Mouse (Mus musculus): ENCODE measurements around the gene Dio2.

Dio2 gene

DNA sequence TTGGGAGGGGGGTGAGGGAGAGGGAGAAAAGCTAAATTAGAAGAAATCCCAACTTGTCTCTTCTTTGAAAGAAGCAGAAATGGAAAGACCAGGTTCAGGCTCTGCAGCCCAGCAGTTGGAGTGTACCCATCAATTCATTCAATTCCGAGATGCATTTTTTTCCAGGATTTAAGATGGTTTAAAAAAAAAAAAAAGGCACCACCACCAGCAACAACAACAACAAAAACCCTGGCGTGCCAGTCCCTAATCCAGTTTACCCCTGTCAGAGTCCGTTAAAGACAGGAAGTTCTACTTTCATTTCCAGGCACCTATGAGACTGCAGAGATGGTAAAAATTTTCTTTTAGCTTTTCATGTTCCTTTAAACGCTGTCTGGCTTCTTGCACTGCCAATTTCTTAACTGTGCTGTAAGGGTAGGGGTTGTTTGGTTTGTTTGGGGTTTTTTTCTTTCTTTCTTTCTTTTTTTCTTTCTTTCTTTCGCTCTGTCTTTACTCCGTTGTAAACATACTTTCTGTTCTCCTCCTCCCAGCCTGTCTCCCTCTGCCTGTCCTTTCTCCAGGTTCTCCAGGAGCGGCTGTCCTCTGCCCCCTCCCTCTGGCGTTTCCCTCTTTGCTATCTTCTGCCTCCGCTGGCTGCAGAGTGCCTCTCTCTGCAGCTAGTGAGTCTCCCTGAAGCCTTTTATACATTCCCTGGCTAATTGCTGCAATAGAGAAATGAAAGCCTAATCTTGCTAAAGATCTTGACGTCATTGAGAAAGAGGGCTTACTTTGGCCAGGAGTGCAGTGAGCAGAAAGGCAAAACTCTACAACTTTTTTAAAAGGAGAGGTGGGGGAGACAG, at the start of gene Dio2:
TSS of gene Dio2 (minus strand) at position 51 of the 836 bp plus-strand sequence.
- DNase-seq: peak; percentile 69

DNA sequence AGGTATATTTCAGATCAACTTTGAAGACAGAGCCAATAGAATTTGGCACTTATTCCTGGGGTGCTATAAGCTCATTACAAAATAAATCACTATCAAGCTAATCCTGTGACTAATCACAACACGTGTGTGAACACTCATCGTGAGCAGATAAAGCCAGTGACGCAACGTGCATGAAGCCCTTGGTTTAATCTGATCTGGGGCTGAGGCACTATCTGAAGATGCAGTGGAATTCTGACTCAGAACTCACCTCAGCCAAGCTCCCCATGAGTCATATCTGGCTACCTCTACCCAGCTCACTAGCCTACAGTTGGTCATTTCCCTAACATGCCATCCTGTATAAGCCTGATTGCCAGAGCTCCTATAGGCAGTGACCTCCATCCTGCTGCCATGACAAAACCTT, 43.2 kb upstream of the Dio2 start:
- DNase-seq: peak; percentile 7

DNA sequence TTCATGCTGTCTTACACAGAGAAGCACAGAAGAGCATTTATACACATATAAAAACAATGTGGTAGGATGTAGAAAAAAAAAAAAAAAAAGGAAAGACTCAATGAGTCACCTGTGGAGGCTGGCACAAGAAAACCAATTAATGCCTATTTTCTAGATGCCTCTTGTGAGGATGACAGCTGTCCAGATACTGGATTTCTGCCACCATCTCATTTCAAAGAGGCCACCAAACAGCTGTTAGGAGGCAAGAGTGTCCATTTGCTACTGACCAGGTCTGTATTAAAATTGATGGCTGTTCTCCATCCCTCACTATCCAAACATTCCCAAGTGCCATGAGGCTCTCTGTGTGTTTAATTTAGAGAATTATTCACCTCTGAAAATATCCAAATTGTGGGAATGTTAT, 6.5 kb upstream of the Dio2 start:
- no peak for DNase-seq

DNA sequence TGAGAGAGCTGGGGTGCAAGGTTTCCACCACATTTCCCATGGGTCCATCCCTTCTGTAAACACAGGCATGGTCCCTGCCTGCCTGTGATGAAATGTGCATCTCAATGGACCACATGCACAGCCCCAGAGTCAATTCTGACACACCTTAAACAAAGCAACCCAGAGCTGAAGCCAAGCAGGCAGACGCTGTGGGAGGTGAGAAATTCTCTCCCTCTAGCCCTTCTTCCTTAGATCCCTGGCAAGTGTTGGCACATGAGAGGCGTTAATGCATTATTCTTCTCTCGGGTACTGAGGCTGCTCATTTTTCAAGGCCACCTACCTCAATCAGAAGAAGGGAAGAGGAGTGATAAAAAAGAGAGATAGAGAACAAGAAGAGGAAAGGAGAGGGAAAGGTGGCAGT, 5.4 kb upstream of the Dio2 start:
- DNase-seq: no peak

DNA sequence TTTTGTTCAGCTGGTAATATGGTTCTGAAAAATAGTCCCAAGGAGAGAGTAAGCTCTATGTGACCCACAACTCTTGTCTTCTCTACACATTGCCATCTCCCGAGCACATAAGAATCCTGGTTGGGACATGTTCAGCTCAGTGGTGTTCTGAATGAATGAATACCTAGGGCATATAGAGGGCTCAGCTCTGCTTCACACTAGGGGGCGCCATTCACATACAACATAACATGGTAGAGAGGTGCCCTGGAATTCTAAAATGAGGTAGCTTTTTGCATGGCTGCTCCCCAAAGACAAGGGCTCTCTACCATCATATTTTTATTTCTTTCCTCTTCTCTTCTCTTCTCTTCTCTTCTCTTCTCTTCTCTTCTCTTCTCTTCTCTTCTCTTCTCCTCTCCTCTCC, 2.2 kb upstream of the Dio2 start:
- peak; percentile 89 for DNase-seq

DNA sequence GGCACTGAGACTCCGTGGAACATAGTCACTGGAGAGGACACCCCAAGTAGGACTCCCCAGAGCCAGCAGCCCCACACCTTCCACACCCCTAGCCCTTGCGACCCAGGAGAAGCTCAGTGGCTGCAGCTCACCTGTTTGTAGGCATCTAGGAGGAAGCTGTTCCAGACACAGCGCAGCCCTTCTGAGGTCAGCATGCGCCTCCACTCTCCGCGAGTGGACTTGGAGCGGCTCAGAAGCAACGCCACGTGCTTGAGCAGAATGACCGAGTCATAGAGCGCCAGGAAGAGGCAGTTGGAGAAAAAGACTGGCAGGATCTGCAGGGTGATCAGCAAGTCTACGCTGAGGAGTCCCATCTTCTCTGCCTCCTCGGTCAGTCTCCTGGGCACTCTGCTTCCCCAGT, 306 bp downstream of the Dio2 start:
- peak; percentile 65 for DNase-seq

DNA sequence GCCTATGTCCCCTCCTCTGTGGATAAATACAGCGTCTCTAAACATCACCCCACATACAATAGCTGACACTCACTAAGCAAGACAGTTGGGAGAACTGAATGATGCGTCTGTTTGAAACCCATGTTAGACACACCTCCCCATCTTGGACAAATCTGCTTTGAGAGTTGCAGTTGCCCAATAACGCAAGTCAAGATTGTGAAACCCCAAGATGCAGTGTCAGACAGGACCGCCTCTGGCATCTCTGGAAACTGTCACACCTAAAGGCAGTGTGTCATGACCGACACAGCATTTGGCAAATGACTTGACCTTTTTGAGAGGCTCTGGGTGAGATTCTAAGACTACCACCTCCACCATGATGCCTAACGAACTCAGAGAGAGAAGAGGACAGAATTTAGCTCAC, 2.8 kb downstream of the Dio2 start:
- no peak for DNase-seq

DNA sequence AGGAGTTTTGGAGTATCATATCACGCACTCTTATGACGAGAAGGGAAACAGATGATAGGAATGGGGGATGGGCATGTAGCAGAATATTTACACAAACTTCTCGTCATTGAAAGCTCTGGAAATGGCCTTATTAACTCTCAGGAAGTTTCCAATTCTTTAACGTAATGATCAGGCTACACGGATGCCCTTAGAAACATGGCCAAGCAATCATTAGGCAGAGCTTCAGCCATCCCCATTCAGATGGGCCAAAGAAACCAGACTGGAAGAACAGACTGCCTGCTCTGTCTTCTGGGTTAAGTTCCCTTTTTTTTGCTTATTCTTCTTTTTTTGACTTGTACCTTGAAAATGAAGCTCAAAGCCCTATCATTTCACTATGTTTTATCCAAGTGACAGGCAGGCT, 3.7 kb downstream of the Dio2 start:
- DNase-seq: no peak

DNA sequence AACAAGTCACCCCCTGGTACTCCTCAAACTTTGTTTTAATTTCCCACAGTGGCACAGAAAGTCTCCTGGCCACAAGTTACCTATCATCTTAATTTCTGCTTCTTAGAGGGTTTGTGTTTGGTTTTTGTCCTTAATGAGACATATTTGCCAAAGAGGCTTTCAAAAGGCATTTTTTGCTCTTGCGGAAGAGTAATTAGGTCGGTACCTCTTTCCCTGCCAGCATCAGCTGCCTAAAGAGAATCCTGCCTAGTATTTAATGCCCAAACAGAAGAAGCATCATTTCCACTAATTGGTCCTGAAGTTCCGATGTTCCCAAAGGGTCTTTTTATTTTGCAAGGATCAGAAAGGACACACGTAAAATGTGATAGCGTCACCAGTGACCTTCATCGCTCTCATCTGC, 4.5 kb downstream of the Dio2 start:
- no peak for DNase-seq

DNA sequence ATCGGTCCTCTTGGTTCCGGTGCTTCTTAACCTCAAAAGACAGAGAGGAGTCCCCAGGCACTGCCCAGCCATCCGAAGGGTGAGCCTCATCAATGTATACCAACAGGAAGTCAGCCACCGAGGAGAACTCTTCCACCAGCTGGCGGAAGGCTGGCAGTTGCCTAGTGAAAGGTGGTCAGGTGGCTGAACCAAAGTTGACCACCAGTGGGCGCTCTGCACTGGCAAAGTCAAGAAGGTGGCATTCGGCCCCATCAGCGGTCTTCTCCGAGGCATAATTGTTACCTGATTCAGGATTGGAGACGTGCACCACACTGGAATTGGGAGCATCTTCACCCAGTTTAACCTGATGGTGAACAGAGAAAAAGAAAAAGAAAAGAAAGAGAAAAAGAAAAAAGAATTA, 8.6 kb downstream of the Dio2 start:
- DNase-seq: peak; percentile 71

DNA sequence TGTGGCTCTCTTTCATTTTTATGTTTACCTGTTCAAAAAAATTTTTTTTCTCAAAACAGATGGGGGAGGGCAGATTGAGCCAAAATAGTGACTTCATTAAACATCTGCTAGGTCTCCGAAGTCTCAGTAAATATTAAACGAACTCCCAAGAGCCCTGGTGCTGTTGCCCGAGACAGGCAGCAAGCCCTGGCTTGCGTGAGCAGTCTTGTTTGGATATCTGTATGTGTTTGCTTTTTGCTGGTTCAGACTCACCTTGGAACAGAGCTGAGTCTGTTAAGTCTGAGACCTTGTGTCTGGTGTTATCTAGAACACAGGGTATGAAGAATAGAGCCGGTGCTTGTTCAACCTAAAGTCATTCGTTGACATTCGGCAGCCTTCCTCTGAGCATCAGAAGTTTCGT, 13.1 kb downstream of the Dio2 start:
- DNase-seq: no peak

DNA sequence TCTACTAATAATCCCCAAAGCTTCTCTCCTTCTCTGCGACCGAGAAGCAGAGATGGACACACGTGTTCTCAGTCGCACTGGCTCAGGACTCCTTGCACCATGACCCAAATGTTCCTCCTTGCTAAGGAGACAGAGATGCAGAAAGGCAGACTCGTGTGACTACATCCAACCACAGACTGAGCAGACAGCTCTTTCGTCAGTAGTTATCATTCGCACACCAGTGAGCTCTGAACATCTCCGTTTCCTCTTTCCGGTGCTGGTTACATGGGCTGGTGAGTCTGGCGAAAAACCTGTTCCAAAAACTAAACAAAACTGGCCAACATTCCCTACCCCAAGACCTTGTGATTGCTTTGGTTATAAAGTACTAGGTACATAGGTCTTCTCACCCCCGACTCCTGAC, 13.6 kb downstream of the Dio2 start:
- DNase-seq: no peak

DNA sequence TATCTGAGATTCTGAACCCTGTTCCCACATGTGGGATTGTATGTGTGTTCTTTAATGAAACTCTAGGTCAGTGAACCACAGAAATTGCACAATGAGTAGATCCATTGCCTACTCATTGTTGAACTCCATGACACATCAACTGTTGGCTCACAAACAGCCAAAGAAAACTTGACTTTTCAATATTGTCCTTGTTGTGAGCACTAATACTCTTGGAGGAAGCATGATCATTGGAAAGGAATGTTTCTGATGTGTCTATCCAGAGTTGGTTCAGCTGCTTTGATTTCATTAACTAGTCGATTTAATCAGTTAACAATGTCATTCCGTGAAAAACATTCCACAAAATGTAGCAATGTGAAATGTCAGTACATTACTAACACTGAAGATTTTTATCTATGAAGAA, 44.1 kb downstream of the Dio2 start:
- DNase-seq: no peak
